Mouse (Mus musculus): ENCODE data around the gene Sorcs1. TPM values are rescaled to one million over a fixed set of nuclear protein-coding genes. Genes with fewer than 3 reads are reported as not detected.

The Sorcs1 gene
- total and polyA plus RNA-seq, 3 experiments, result 0.10 to 0.18 (median 0.14) TPM

GRCm38 (mm10) chr19:50667516-50667915 is 10.9 kb downstream of the Sorcs1 start:
- 80% methylated on average over 8 of the region's 8 CpGs for WGBS
- H3K27ac ChIP-seq, result no peak overlapping the region
- intact Hi-C loops (cut with DNase I), result no loop called here

GRCm38 (mm10) chr19:50664311-50664710 is 14.1 kb downstream of the Sorcs1 start:
- intact Hi-C loops (cut with DNase I), result no loop called here
- no peaks in the 10 kb centered on the region for H3K79me2 ChIP-seq (replicated peaks; ENCODE audit: control insufficient read depth, insufficient read depth, low read length)
- no peaks in the 10 kb centered on the region for H3K4me1 ChIP-seq (ENCODE audit: control insufficient read depth, insufficient read depth, low read length)
- no peak overlapping the region for H3K9ac ChIP-seq (ENCODE audit: low read depth, low read length)
- H3K36me3 ChIP-seq (ENCODE audit: control insufficient read depth, insufficient read depth, low read length), result no peaks in the 10 kb centered on the region
- DNase-seq, result no peak
- TF ChIP-seq EP300 (IDR thresholded peaks at IDR 0.05; ENCODE audit: insufficient read depth, low read depth, low read length) (no peak), POLR2A (IDR thresholded peaks at IDR 0.05; ENCODE audit: insufficient read depth, low read depth, low read length) (no peak), CTCF (IDR thresholded peaks at IDR 0.05) (no peak)
- H3K27me3 ChIP-seq (ENCODE audit: control insufficient read depth, insufficient read depth, low read length), result no peaks in the 10 kb centered on the region
- 81% methylated on average over 1 of the region's 1 CpGs for WGBS
- no peak overlapping the region for H3K4me3 ChIP-seq
- no peak overlapping the region for H3K27ac ChIP-seq

More at GRCm38 (mm10) chr19:50667516-50667915, 10.9 kb downstream of the Sorcs1 start:
- H3K79me2 ChIP-seq (replicated peaks; ENCODE audit: control insufficient read depth, insufficient read depth, low read length), result no peaks in the 10 kb centered on the region
- no peaks in the 10 kb centered on the region for H3K4me1 ChIP-seq (ENCODE audit: control insufficient read depth, insufficient read depth, low read length)
- H3K27me3 ChIP-seq (ENCODE audit: control insufficient read depth, insufficient read depth, low read length), result no peaks in the 10 kb centered on the region
- no peak overlapping the region for H3K4me3 ChIP-seq
- TF ChIP-seq CTCF (IDR thresholded peaks at IDR 0.05), result no peak
- no peak for TF ChIP-seq EP300 (IDR thresholded peaks at IDR 0.05; ENCODE audit: insufficient read depth, low read depth, low read length)
- no peak for TF ChIP-seq POLR2A (IDR thresholded peaks at IDR 0.05; ENCODE audit: insufficient read depth, low read depth, low read length)
- no peak for DNase-seq
- no peaks in the 10 kb centered on the region for H3K36me3 ChIP-seq (ENCODE audit: control insufficient read depth, insufficient read depth, low read length)
- H3K9ac ChIP-seq (ENCODE audit: low read depth, low read length), result no peak overlapping the region

DNA sequence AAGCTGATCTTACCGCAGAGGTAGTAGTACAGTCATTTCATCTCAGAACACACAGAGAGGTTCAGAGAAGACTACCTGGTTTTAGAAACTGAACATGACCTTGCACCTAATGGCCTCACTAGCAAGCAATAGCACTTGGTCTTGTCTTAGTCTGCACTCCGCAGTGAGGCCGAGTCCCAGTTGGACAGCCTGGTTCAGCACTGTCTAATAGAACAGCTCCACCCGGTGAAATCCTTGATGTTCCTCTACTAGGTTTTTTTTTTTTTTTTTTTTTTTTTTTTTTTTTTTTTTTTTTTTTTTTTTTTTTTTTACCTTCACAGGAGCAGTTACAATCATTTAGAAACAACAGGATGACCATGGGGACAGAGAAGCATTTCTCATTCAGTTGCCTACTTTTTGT is 19.3 kb downstream of the Sorcs1 start:
- H3K27ac ChIP-seq, result no peak overlapping the region
- WGBS, result 54% methylated on average over 4 of the region's 4 CpGs
- DNase-seq, result no peak
- H3K9ac ChIP-seq (ENCODE audit: low read depth, low read length), result no peak overlapping the region
- intact Hi-C loops (cut with DNase I), result no loop called here
- no peaks in the 10 kb centered on the region for H3K27me3 ChIP-seq (ENCODE audit: control insufficient read depth, insufficient read depth, low read length)
- no peaks in the 10 kb centered on the region for H3K4me1 ChIP-seq (ENCODE audit: control insufficient read depth, insufficient read depth, low read length)
- no peaks in the 10 kb centered on the region for H3K79me2 ChIP-seq (replicated peaks; ENCODE audit: control insufficient read depth, insufficient read depth, low read length)
- no peak overlapping the region for H3K4me3 ChIP-seq
- no peaks in the 10 kb centered on the region for H3K36me3 ChIP-seq (ENCODE audit: control insufficient read depth, insufficient read depth, low read length)
- TF ChIP-seq EP300 (IDR thresholded peaks at IDR 0.05; ENCODE audit: insufficient read depth, low read depth, low read length) (no peak), POLR2A (IDR thresholded peaks at IDR 0.05; ENCODE audit: insufficient read depth, low read depth, low read length) (no peak), CTCF (IDR thresholded peaks at IDR 0.05) (no peak)

- Histone ChIP-seq H3K27me3 (ENCODE audit: control insufficient read depth, insufficient read depth, low read length) (no peaks in the 10 kb centered on the region), H3K4me1 (ENCODE audit: control insufficient read depth, insufficient read depth, low read length) (no peaks in the 10 kb centered on the region), H3K9ac (ENCODE audit: low read depth, low read length) (no peak overlapping the region), H3K79me2 (replicated peaks; ENCODE audit: control insufficient read depth, insufficient read depth, low read length) (no peaks in the 10 kb centered on the region), H3K4me3 (no peak overlapping the region), H3K27ac (no peak overlapping the region), H3K36me3 (ENCODE audit: control insufficient read depth, insufficient read depth, low read length) (no peaks in the 10 kb centered on the region)
- intact Hi-C loops (cut with DNase I), result no loop called here
- 27% methylated on average over 5 of the region's 5 CpGs for WGBS
- TF ChIP-seq POLR2A (IDR thresholded peaks at IDR 0.05; ENCODE audit: insufficient read depth, low read depth, low read length), result no peak
- no peak for DNase-seq
These were observed 25.7 kb downstream of the Sorcs1 start for GRCm38 (mm10) chr19:50652750-50653149.

GRCm38 (mm10) chr19:50643836-50644235 is 34.6 kb downstream of the Sorcs1 start:
- Histone ChIP-seq H3K27me3 (ENCODE audit: control insufficient read depth, insufficient read depth, low read length) (no peaks in the 10 kb centered on the region), H3K4me1 (ENCODE audit: control insufficient read depth, insufficient read depth, low read length) (no peaks in the 10 kb centered on the region), H3K27ac (no peak overlapping the region), H3K79me2 (replicated peaks; ENCODE audit: control insufficient read depth, insufficient read depth, low read length) (no peaks in the 10 kb centered on the region), H3K36me3 (ENCODE audit: control insufficient read depth, insufficient read depth, low read length) (no peaks in the 10 kb centered on the region), H3K9ac (ENCODE audit: low read depth, low read length) (no peak overlapping the region), H3K4me3 (no peak overlapping the region)
- WGBS, result 24% methylated on average over 1 of the region's 1 CpGs
- no peak for TF ChIP-seq CTCF (IDR thresholded peaks at IDR 0.05)
- DNase-seq, result peak; percentile 2 to 18
- intact Hi-C loops (cut with DNase I), result no loop called here

- no peaks in the 10 kb centered on the region for H3K36me3 ChIP-seq (ENCODE audit: control insufficient read depth, insufficient read depth, low read length)
- H3K79me2 ChIP-seq (replicated peaks; ENCODE audit: control insufficient read depth, insufficient read depth, low read length), result no peaks in the 10 kb centered on the region
- H3K4me1 ChIP-seq (ENCODE audit: control insufficient read depth, insufficient read depth, low read length), result no peaks in the 10 kb centered on the region
- 82% methylated on average over 1 of the region's 1 CpGs for WGBS
- no peak overlapping the region for H3K9ac ChIP-seq (ENCODE audit: low read depth, low read length)
- intact Hi-C loops (cut with DNase I), result no loop called here
- H3K27ac ChIP-seq, result no peak overlapping the region
- no peaks in the 10 kb centered on the region for H3K27me3 ChIP-seq (ENCODE audit: control insufficient read depth, insufficient read depth, low read length)
- TF ChIP-seq CTCF (IDR thresholded peaks at IDR 0.05), result no peak
- TF ChIP-seq EP300 (IDR thresholded peaks at IDR 0.05; ENCODE audit: insufficient read depth, low read depth, low read length), result no peak
- no peak for TF ChIP-seq POLR2A (IDR thresholded peaks at IDR 0.05; ENCODE audit: insufficient read depth, low read depth, low read length)
- no peak overlapping the region for H3K4me3 ChIP-seq
- DNase-seq, result no peak
These were observed 36.3 kb downstream of the Sorcs1 start for GRCm38 (mm10) chr19:50642121-50642520.
